Mouse (Mus musculus): ENCODE measurements around the gene Rfc2.
A peak's percentile ranks its signal among the peaks of the same experiment; 100 is the strongest.

The Rfc2 gene

DNA sequence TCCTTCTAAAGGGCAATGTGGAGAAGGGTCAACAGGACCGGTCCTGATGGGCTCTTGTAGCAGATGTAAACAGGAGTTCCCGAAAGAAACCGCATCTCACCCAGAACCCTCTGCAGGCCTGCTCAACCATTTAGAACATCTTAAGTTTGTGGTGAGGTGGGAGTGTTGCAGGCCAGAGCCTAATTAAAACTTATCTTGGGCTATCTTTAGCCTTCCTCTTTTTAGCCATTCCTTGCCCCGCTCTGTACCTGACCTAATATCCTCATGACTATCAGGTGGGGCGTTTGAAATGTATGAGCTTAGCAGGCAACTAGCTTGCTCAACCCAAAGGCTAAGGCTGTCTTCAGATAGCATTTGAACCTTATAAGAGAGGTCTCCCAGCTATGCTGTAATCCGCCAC, 15.5 kb upstream of the Rfc2 start:
- DNase-seq (ENCODE audit: low spot score): no peak

DNA sequence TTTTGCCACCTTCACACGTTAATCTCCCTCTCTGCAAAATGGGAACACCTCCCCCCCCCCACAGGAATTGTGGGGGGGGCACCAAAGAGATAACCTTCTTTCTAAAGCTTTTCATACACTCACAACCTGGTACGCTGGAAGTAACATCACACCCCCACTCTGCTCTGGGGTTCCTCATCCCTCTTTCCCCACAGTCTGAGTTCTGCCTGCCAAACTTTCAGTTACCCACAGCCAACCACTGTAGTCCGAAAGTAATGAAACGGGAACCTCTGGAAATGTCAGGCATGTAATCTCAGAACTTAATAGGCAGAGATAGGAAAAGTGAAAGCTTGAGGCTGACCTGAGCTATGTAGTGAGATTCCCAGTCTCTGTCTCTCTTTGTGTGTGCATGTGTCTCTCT, 13.7 kb upstream of the Rfc2 start:
- no peak for DNase-seq (ENCODE audit: low spot score)

DNA sequence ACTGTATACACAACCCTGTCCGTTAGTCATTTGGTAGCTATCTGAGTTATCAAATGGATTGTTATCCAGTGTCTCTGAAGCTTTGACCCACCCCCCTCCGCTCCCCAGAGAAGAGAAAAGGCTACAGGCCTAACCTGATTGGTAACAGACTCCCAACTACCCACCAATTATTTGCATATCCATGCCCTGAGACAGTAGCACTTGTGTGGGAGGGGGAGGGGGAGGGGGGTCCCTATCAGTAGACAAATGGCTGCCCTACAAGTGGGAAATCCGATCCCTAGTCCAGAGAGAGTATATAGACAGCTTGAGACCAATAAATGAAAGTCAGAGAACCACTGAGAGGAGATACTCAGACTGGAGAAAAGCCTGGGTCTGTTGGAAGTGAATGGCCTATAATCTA, 13.1 kb upstream of the Rfc2 start:
- no peak for DNase-seq (ENCODE audit: low spot score)

DNA sequence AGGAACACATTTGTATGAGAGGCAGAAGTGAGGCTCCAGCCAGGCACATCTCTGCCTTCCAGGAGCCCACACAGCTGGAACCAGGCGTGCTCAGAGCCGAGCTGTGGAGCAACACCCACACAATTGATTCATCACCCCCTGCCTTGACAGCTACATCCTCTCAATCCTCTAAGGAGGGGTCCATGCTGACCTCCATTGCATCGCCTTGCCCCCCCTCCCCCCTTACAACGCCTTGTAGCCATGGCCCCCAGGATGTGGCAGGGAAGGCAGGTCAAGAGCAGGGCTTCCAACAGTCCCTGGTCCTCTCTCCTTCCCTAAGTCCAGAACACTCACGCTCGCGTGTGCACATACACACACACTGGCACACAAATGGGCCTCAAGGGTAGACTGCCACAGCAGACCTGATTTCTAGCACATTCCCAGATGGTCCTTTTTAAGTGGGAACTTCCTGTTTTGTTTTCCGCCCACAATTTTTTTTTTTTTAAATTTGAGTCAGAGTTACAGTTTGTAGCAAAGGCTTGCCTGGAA, 12.1 kb upstream of the Rfc2 start:
- DNase-seq (ENCODE audit: low spot score): peak; percentile 73

DNA sequence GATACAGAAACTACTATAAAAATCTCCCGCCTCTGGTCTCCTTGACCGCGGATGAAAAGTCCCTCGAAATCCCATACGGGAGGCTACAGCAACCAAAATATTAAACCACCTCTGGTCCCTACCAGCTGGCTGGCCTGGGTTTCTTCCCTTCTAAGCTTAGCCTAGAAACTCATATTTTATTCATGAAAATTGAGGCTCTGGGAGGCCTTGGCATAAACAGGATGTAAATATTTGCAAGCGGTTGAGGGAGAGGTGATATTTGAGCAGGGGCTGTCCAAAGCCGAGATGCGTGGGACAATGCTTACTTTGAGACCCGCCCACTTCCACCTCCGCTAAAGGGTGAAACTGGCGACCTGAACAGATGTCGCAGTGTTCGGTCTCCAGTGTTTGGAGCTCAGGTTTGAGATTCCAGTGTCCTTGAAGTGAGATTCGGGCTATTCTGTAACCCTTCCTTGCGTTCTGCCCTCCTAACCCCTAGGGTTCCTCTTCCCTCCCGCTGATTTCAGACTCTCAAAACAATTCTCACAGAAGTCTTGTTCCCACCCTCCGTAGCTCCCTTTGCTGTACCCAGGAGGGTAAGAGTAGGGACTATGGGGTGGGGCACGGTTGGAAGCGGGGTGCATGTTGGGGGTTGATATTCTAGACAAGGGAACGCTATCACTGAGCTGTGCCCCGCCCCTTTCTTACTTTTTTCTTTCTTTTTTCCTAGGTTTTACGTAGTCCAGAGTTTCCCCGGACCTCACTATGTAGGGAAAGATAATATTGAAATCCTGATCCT, 9.2 kb upstream of the Rfc2 start:
- DNase-seq (ENCODE audit: low spot score): peak; percentile 91

DNA sequence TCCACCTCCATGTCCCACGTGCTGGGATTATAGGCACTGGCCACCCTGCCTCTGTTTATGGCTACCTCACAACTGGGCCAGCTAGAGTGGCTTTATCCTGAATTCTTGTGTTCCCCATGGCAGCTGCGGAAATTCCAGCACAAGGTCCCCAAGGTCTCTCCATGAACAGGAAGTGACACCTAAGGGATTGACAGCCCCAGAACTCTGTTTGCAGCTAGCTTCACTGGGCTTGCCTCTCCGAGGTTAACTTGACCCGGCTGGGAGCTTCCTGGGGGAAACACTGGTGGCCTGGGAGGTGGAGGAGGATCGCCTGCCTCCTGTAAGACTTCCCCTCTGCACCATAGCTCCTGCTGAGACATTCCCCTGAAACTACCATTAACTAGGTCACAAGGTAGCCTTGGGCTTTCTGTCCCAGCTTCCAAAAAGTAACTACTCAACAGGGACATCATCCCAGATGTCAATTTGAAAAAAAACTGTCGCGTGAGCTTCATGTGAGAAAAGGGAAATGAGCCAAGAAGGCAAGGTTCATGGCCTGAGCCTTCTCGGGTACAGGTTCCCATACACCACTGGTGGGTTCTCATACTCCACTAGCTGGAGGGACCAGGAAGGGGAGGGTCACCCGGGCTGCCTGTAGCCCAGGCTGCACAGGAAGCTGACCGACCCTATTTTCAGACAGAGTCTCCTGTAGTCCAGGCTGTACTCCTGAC, 8.5 kb upstream of the Rfc2 start:
- DNase-seq (ENCODE audit: low spot score): no peak

DNA sequence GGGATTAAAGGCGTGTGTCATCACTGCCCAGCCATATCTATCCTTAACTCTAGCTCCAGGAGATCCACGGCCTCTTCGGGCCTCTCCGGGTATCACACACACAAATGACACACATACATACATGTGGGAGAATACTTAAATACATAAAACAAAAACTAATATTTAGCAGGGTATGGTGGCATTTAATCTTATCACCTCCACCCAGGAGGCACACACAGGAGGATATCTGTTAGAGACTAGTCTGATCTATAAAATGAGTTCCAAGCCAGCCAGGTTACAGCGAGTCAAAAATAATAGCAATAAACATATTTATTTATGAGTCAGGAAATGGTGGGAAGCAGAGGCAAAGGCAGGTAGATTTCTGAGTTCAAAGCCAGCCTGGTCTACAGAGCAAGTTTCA, 5.3 kb upstream of the Rfc2 start:
- DNase-seq (ENCODE audit: low spot score): no peak

DNA sequence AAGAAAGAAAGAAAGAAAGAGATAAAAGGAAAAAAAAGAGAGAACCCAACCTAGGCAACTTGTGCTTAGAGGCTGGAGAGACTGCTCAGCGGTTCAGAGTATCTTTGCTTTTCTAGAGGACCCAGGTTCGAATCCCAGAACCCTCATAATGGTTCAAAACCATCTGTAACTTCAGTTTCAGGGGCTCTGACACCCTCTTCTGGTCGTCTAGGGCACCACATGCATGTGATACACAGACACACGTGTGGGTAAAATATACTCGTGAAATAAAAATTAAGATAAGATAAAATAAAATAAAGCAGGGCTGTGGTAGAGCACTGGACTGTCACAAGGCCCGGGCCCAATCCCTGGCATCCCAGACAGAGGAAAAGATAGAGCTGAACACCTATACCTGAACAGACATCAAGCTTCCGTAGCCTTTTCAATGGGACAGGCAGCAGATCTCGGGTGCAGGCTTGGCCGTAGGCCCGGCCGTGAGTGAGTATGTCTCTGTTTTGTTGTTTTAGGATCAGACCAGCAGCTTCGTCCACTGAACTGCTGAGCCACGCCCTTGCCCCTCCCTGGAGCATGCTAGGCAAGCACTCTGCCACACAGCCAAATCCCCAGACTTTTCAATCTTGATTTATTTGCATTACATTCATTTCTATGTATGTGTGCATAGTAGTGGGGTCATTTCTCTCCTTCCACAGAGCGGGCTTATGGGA, 4.5 kb upstream of the Rfc2 start:
- no peak for DNase-seq (ENCODE audit: low spot score)

DNA sequence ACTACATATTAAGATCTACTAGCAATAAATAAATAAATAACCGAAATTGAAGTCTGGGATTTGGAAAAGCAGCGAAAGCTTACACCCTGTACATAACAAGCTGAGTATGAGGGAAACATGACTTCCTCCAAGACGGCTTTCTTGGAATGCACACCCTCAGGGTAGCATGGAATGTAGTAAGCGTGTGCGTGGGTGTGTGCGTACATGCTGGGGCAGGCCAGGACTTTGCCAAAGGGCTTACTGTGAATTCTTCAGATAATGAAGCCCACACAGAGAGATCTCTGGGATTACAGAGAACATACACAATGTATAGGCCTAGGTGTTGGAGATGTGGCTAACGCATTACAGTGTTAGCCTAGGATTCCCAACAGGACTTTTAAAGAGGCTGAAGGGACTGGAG, 3.6 kb upstream of the Rfc2 start:
- DNase-seq (ENCODE audit: low spot score): no peak

DNA sequence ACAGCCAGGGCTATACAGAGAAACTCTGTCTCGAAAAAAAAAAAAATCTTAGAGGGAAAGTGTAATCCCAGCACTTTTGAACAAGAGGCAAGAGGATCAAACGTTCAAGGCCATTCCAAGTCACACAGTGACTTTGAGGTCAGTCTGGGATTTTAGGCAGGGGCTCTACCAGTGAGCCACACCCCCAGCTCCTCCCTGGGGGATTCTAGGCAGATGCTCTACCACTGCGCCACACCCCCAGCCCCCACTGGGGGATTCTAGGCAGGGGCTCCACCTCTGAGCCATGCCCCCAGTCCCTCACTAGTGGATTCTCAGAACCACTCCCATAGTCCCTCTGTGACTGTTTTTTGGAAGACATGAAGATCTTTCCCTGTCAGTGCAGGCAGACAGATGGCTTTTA, 2.0 kb upstream of the Rfc2 start:
- no peak for DNase-seq (ENCODE audit: low spot score)

DNA sequence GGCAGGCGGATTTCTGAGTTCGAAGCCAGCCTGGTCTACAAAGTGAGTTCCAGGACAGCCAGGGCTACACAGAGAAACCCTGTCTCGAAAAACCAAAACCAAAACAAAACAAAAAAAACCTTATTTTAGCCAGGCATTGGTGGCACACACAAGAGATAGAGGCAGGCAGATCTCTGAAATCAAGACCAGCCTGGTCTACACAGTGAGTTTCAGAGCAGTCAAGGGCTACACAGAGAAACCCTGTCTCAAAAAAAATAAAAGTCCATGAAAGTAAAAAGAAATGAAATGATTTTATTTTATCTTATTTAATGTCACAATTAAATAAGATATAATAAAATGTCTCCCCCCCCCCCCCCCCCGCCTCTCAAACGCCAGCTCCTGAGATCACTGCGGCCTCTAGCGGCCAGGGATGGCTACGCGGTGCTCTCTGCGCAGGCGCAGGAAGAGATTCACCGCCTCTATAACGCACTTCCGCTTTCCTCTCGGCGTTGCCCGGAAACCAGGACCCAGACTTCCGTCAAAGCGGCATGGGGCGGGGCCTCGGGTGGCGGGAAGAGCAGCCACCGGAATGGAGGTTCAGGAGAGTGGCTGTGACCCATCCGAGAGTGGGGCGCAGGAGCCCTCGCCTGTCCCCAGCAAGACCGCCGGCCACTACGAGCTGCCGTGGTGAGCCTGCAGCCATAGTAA, 1.2 kb downstream of the Rfc2 start:
- peak; percentile 99 for DNase-seq (ENCODE audit: low spot score)

DNA sequence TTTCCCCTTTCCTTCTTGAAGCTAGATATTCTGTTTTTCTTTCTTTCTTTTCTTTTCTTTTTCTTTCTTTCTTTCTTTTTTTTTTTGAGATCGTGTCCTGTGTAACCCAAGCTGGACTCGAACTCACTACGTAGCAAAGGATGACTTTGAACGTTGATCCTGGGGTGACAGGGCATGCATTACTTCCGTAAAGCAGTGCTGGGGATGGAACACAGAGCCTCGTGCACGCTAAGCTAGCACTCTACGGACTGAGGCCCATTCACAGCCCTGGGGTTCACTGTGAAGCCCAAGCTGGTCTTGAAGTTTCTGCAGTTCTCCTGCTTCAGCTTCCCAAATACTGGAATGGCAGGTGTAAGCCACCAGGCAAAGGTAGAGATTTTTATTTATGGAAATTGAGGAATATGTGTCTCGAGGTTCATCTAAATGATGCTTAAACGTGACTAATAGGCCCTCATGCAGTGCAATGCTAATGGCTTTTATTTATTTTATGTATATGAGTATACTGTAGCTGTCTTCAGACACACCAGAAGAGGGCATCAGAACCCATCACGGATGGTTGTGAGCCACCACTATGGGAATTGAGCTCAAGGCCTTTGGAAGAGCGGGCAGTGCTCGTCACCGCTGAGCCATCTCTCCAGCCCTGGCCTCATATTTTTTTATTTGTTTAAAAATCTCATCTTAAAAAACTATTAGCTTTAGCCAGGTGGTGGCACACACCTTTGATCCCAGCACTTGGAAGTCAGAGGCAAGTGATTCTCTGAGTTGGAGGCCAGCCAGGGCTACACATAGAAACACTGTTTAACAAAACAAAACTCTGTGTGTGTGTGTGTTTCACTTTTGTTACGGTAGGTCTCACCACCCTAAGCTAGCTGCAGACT, 2.1 kb downstream of the Rfc2 start:
- no peak for DNase-seq (ENCODE audit: low spot score)

DNA sequence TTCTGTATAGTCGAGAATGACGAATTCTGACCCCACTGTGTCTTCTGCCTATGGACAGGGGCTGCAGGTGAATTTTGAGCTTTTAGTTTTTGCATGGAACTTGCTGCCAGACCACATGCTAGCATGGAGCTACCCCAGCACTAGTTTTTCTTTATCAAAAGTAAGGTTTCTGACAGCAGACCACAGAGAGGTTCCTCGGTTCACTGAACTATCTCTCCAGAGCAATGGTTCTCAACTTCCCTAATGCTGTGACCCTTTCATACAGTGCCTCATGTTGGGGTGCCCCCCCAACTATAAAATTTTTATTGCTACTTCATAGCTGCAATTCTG, 2.7 kb downstream of the Rfc2 start:
- DNase-seq (ENCODE audit: low spot score): no peak

DNA sequence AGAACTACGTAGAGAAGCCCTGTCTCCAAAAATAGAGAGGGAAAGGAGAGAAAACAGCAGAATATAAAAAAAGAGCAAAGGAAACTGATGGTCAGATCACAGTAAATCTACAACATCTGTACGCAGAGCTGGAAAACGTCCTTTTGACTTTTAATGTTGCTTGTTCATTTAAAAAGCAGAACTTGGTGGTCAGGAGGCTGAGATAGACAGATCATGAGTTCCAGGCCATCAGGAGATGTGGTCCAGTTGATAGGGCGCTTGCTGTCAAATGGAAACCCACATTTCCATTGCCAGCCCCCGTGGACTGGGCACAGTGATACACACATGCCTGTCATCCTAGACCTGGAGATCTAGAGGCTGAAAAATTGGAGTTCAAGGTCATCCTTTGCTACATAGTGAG, 3.6 kb downstream of the Rfc2 start:
- DNase-seq (ENCODE audit: low spot score): no peak

DNA sequence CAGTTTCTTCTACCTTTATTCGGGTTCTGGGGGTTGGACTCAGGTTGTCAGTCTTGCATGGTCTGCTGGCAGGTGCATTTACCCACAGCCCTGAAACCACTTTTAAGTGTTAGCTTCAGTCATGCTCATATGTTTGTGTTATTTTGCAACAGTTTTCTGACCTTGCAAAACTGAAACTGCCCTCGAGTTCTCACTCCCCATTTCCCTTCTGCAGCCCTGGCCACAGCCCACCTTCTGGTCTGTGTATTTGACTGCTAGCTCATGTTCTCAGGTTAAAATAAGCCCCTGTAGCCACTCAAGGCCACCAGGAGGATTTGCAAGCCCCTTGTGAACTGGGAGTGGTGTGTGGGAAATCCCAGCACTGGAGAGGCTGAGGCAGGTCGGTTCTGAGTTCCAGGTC, 8.7 kb downstream of the Rfc2 start:
- DNase-seq (ENCODE audit: low spot score): no peak

DNA sequence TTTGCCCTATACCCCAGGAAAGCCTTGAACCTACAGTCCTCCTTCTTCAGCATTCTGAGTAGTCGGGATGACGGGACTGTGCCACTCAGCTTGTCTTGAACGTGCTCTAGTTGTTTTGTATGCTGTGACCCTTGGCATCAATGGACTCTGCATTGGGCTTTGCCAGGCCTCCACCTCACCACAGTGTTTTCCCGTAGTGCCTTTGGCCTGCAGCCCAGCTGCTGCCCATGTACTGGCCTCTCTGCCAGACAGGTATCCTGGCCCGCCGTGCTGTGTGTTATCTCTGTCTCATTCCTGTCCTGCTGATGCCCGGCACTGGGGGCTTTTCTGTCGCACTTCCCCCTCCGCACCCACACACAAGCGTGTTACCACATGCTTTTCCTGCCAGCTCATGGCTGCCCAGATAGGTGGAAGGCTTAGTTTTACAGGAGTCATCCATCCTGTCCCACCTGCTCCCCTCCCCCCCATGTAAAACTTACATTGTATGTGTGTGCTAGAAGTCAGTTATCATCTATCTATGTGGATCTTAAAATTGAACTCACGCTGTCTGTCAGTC, 10.9 kb downstream of the Rfc2 start:
- no peak for DNase-seq (ENCODE audit: low spot score)

DNA sequence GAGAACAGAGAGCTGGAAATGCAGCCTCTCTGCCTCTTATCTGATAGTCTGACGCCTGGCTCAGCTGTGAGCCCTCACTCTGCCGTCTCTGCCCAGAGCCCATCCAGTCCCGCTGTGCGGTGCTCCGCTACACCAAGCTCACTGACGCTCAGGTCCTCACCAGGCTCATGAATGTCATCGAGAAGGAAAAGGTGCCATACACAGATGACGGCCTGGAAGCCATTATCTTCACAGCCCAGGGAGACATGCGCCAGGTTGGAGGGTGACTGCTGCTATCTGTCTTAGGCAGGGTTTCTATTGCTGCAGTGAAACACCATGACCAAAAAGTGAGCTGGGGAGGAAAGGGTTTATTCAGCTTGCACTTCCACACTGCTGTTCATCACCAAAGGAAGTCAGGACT, 11.9 kb downstream of the Rfc2 start:
- DNase-seq (ENCODE audit: low spot score): no peak

DNA sequence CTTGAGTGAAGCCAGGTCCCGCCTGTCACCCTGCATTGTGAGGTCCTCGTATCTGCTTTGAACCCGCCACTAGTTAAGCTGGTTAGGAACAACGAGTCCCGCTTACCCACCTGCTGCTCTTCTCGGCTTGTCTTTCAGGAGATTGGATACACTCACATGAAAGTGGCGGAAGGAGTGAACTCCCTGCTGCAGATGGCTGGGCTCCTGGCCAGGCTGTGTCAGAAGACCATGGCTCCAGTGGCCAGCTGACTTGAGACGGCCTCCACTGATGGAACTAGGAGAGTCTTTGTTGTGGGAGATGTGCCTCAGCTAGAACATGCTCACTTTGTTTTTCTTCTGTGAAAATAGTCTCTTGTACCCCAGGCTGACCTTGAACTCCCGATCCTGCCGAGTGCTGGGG, 16.5 kb downstream of the Rfc2 start:
- no peak for DNase-seq (ENCODE audit: low spot score)

DNA sequence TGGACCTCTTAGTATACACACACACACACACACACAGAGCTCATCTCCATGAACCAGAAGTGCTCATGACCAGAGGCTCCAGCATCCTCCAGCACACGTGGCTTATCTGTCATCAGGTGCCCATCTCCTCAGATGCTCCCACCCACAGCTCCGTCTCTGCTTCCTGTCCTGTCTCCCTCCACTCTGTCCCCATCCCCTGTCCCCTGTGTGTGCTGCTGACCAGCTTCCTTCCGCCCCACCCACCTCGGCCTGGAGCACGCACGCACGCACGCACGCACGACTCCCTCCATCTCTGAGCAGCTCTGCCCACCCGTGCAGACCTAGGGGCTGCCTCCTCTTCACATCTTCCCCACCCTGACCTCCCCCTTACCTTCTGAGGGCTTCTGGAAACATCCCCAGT, 23.2 kb downstream of the Rfc2 start:
- no peak for DNase-seq (ENCODE audit: low spot score)

DNA sequence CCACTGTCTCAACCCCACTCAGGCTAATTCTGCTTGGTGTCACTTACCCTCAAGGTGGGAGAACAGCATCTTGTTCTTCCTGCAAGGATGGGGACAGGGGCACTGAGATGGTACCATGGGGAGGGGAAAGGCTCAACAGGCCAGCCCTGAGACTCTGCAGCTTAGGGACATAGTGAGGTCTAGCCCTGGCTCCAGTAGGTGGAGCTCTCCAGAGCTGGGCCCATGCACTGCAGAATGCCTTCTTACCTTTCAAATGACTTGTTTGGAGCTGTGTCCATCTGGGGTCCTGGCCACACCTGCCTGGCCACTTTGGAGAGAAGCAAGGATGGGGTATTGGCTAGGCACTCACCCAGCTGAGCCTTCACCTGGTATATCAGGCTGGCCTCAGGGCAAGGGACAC, 25.1 kb downstream of the Rfc2 start:
- DNase-seq (ENCODE audit: low spot score): no peak

DNA sequence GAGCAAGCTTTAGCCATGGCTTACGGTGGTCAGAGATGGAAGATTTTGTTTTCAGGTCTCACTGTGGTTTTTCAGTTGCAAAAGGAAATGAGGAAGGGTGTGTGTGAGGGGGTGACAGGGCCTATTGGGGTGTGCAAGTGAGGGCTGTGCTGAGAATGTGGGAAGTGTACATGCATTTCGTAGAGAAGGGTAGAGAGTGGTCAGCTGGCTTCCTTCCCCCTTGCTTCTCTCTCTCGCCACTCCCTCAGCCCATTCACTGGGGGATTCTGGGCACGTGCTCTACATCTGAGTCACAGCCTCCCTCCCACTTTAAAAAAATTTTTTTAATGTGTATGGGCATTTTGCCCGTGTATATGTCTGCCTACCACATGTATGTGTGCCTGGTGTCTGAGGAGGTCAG, 26.0 kb downstream of the Rfc2 start:
- DNase-seq (ENCODE audit: low spot score): no peak

All from MN1 (cell line).